Mouse (Mus musculus) liver, postnatal 0 days (tissue): ENCODE results near the gene Igfbp7. TPM values are rescaled to one million over a fixed set of nuclear protein-coding genes. Genes with fewer than 3 reads are reported as not detected.

ENCODE experiments used
- ATAC-seq: fragments of 200-750 bp; cut with Nextera tagmentation; 2 replicates; pipeline ENCODE4 v1.8.0; 2017; ENCODE audit warnings: mild to moderate bottlenecking, moderate library complexity
- DNase-seq: peaks from one replicate; pipeline ENCODE4 v3.0.0-alpha.2; 2016
- H3K27ac ChIP-seq: fragments of 300-500 bp; sonication (generic); 2 replicates; pipeline ENCODE4 v1.5.1; 2014; ENCODE audit warnings: antibody characterized with exemption, moderate library complexity, mild to moderate bottlenecking, low read depth
- H3K27me3 ChIP-seq: fragments of 300-500 bp; sonication (generic); 2 replicates; pipeline ENCODE4 v1.6.1; 2014; ENCODE audit warnings: low read length, control low read depth, mixed read lengths; ENCODE audit not compliant: insufficient read depth
- H3K36me3 ChIP-seq: fragments of 300-500 bp; sonication (generic); replicated peaks from 2 replicates; pipeline ENCODE4 v1.6.1; 2014; ENCODE audit warnings: mild to moderate bottlenecking, control low read depth, low read length, moderate library complexity, mixed read lengths; ENCODE audit not compliant: insufficient read depth
- H3K4me1 ChIP-seq: fragments of 300-500 bp; sonication (generic); 2 replicates; pipeline ENCODE4 v1.6.1; 2014; ENCODE audit warnings: antibody characterized with exemption, mild to moderate bottlenecking, control low read depth; ENCODE audit not compliant: insufficient read depth
- H3K4me2 ChIP-seq: fragments of 300-500 bp; sonication (generic); 2 replicates; pipeline ENCODE4 v1.6.1; 2014; ENCODE audit warnings: low read depth, mild to moderate bottlenecking, low read length, moderate library complexity, mixed read lengths
- H3K4me3 ChIP-seq: fragments of 300-500 bp; sonication (generic); 2 replicates; pipeline ENCODE4 v1.5.1; 2014; ENCODE audit warnings: low read depth, low read length
- H3K9ac ChIP-seq: fragments of 300-500 bp; sonication (generic); replicated peaks from 2 replicates; pipeline ENCODE4 v1.6.1; 2014; ENCODE audit warnings: mild to moderate bottlenecking, moderate library complexity
- H3K9me3 ChIP-seq: fragments of 300-500 bp; sonication (generic); 2 replicates; pipeline ENCODE4 v1.6.1; 2016; ENCODE audit warnings: mild to moderate bottlenecking, control low read depth, low read length, mixed read lengths
- CTCF ChIP-seq: sonication (generic); IDR thresholded peaks from 2 replicates; pipeline ENCODE4 v1.5.1; 2016; ENCODE audit warnings: antibody characterized with exemption, low read depth
- EP300 ChIP-seq: IDR thresholded peaks from 2 replicates; pipeline ENCODE4 v1.6.1; 2016; ENCODE audit warnings: antibody characterized with exemption, low read depth, mild to moderate bottlenecking
- WGBS: fragments of 180-500 bp; shearing (Covaris S2); extraction: QIAGEN DNeasy Blood & Tissue Kit; methylation state at CpG from one replicate; pipeline ENCODE4 v1.1.7; 2014; ENCODE audit not compliant: insufficient replicate concordance; 5-methylcytosine and 5-hydroxymethylcytosine counted together
- polyA plus RNA-seq: library from polyadenylated mRNA; unstranded; fragments of >200 nt; fragmentation: Nextera tagmentation; extraction: Ambion mirVana; gene quantifications from 2 replicates; pipeline ENCODE4 v1.2.1, GENCODE M21; 2015

Igfbp7 gene
- polyA plus RNA-seq, 1 experiment from 2014 or later: 89.6 TPM

GRCm38 (mm10) chr5:77363650-77364049, 44.2 kb downstream of the Igfbp7 start:
- Histone ChIP-seq H3K4me1 (peaks cover under 1% of the 10 kb centered on the region), H3K36me3 (no peaks in the 10 kb centered on the region), H3K9me3 (no peaks in the 10 kb centered on the region), H3K4me2 (no peak overlapping the region), H3K27me3 (no peaks in the 10 kb centered on the region), H3K27ac (no peak overlapping the region), H3K9ac (no peak overlapping the region), H3K4me3 (no peak overlapping the region)
- WGBS: 80% methylated on average over 6 of the region's 6 CpGs
- DNase-seq (no peak), ATAC-seq (no peak)
- TF ChIP-seq CTCF (no peak), EP300 (no peak)

GRCm38 (mm10) chr5:77362120-77362519, 45.7 kb downstream of the Igfbp7 start:
- Histone ChIP-seq H3K4me2 (no peak overlapping the region), H3K27me3 (no peaks in the 10 kb centered on the region), H3K9ac (no peak overlapping the region), H3K4me1 (peaks cover 13% of the 10 kb centered on the region), H3K9me3 (no peaks in the 10 kb centered on the region), H3K4me3 (no peak overlapping the region), H3K27ac (no peak overlapping the region), H3K36me3 (no peaks in the 10 kb centered on the region)
- DNase-seq (no peak), ATAC-seq (no peak)
- WGBS: 53% methylated on average over 3 of the region's 3 CpGs
- no peak for TF ChIP-seq CTCF
- no peak for TF ChIP-seq EP300

DNA sequence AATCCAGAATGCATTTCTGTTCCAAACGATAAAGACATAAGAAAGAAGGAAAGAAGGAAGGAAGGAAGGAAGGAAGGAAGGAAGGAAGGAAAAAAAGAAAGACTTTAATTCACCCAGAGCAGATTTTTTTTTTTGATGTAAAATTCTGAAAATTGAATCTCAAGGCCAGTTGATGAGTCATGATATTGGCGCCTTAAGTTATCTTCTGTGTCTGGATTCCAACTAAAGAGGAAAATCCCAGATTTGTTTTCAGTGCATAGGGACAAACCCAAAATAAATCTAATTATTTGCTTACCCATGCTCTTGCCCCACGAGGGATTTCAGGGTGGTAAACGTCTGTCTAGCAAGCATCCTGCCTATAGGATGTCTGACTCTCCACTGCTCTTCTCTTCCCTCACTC, 46.8 kb downstream of the Igfbp7 start:
- Histone ChIP-seq H3K4me2 (no peak overlapping the region), H3K27me3 (no peaks in the 10 kb centered on the region), H3K9me3 (no peaks in the 10 kb centered on the region), H3K9ac (no peak overlapping the region), H3K4me1 (peaks cover 13% of the 10 kb centered on the region), H3K36me3 (no peaks in the 10 kb centered on the region), H3K4me3 (no peak overlapping the region), H3K27ac (no peak overlapping the region)
- no peak for DNase-seq
- ATAC-seq: no peak
- no peak for TF ChIP-seq CTCF
- no peak for TF ChIP-seq EP300
- 47% methylated on average over 4 of the region's 4 CpGs for WGBS

DNA sequence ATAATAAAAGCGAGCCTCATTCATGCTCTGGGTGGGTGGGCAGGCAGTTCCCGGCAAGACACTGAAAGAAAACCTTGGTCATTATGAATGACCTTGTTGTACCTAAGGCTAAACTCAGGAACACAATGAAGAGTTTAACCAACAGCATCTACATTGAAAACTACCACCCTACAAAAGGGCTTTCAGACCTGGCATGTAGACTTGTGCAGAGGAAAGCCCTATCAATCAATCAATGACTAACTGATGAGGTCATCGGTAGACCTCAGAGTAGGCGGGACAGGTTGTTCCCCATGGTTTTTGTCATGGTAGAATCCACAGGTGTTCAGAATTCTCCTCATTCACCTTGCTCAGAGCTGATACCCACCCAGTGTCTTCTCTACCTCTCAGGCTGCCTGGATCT, 47.9 kb downstream of the Igfbp7 start:
- Histone ChIP-seq H3K4me3 (no peak overlapping the region), H3K4me2 (no peak overlapping the region), H3K9ac (no peak overlapping the region), H3K27ac (no peak overlapping the region), H3K36me3 (no peaks in the 10 kb centered on the region), H3K27me3 (no peaks in the 10 kb centered on the region), H3K9me3 (no peaks in the 10 kb centered on the region), H3K4me1 (peaks cover 13% of the 10 kb centered on the region)
- no peak for TF ChIP-seq CTCF
- TF ChIP-seq EP300: no peak
- no peak for ATAC-seq
- 90% methylated on average over 4 of the region's 4 CpGs for WGBS
- no peak for DNase-seq

- DNase-seq: peak; percentile 48
- ATAC-seq: peak; percentile 53; the same call in 1 of the 2 replicates
Observed at GRCm38 (mm10) chr5:77358347-77358746, 49.5 kb downstream of the Igfbp7 start.

DNA sequence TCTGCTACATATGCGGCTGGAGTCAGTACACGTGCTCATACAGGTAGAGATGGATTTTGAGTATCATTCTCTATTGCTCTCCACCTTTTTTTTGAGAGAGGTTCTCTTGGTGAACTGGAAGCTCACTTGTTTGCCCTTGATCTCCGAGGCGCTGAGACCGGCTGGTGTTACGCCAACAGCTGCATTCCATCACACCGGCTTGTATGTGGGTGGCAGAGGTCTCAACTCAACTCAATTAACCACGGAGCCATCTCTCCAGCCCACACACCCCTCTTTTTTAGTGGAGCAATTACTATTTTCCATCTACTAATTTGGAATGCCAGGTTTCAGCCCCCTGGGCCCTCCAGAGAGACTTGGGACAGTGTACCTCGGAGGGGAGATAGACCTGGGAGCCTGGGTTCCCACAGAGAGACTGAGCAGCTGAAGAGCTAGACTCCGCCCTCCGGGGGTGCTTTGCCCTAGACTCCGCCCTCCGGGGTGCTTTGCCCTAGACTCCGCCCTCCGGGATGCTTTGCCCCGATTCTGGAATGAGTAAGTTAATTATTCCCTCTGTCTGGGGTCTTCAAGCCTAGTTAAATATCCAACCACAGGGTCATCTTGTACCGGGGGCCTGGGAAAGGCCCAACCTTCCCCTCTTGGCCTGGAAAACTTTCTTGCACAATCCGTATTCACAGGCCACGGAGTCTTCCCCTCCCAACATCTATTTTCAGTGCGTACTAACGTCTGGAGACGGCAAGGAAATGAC, 50.3 kb downstream of the Igfbp7 start:
- TF ChIP-seq CTCF: no peak
- no peak for TF ChIP-seq EP300

More at GRCm38 (mm10) chr5:77358347-77358746, 49.5 kb downstream of the Igfbp7 start:
- peak overlapping the region; percentile 49 for H3K4me3 ChIP-seq
- H3K4me1 ChIP-seq: peaks cover 15% of the 10 kb centered on the region
- H3K9ac ChIP-seq: peak overlapping the region; percentile 42; the same call in 1 of the 2 replicates
- TF ChIP-seq CTCF: no peak
- TF ChIP-seq EP300: no peak
- H3K36me3 ChIP-seq: no peaks in the 10 kb centered on the region
- WGBS: 3% methylated on average over 10 of the region's 10 CpGs
- peak overlapping the region; percentile 85 for H3K4me2 ChIP-seq
- no peaks in the 10 kb centered on the region for H3K9me3 ChIP-seq
- H3K27ac ChIP-seq: peak overlapping the region; percentile 58
- H3K27me3 ChIP-seq: no peaks in the 10 kb centered on the region

More for the DNA sequence above, 50.3 kb downstream of the Igfbp7 start:
- WGBS: 14% methylated on average over 22 of the region's 22 CpGs
- Histone ChIP-seq H3K27me3 (no peaks in the 10 kb centered on the region), H3K36me3 (no peaks in the 10 kb centered on the region), H3K4me3 (peak overlapping the region; percentile 49), H3K9ac (peak overlapping the region; percentile 42; the same call in 1 of the 2 replicates), H3K4me2 (peak overlapping the region; percentile 85), H3K27ac (peak overlapping the region; percentile 58), H3K4me1 (peaks cover 15% of the 10 kb centered on the region), H3K9me3 (no peaks in the 10 kb centered on the region)
- DNase-seq (peak; percentile 70), ATAC-seq (peak; percentile 66; the same call in 1 of the 2 replicates)
